18 mouse cellular contexts compared by ENCODE assay signal in genomic region chr14:9227670-9228069, GRCm38 (mm10).
DNase-seq lines count a peak whose midpoint lies in the region; ATAC-seq and TF ChIP-seq lines count a peak whose summit lies in the region.
"Had no signal": no experiment of that assay in that cellular context is flagged by ENCODE, and none has a peak within 500 bp of the region (broad histone marks: within the 10 kb centered on the region; RNA-seq: fewer than 3 reads in every experiment).

No protein-coding gene starts in this region.

- DNase-seq in cerebellum, postnatal 14 days, result peak; percentile 53 to 60
- DNase-seq in cerebellum, adult 11 months, result no peak
- DNase-seq in hindbrain, postnatal 0 days (ENCODE audit: low spot score), result peak; percentile 47
- DNase-seq in midbrain, postnatal 0 days (ENCODE audit: low spot score), result peak; percentile 35
- DNase-seq in midbrain, embryonic 10.5 days (ENCODE audit: low spot score), result no peak
- DNase-seq in urinary bladder, postnatal 4 days (ENCODE audit: low spot score in 2 of 2), result no peak
- DNase-seq: adrenal gland, postnatal 10 days; cerebellum, adult 2 months; cerebellum, postnatal 36 days; gastrocnemius, postnatal 10 days; heart, adult 18-20 months; heart, postnatal 10 days; heart, postnatal 4 days had no signal

- H3K27ac ChIP-seq in hindbrain, postnatal 0 days, result no peak overlapping the region
- H3K27ac ChIP-seq in hindbrain, embryonic 12.5 days, result no peak overlapping the region
- H3K27ac ChIP-seq in midbrain, postnatal 0 days (ENCODE audit: low read depth, low read length), result no peak overlapping the region
- no peak overlapping the region for H3K27ac ChIP-seq in midbrain, embryonic 10.5 days (replicated peaks)
- H3K27ac ChIP-seq: embryonic facial prominence, embryonic 13.5 days; heart, embryonic 10.5 days; hindbrain, embryonic 13.5 days; intestine, embryonic 15.5 days had no signal

- 69% methylated on average over 6 of the region's 6 CpGs for WGBS in hindbrain, postnatal 0 days
- 78% methylated on average over 6 of the region's 6 CpGs for WGBS in hindbrain, embryonic 12.5 days
- WGBS in midbrain, postnatal 0 days, result 88% methylated on average over 6 of the region's 6 CpGs
- 93% methylated on average over 6 of the region's 6 CpGs for WGBS in midbrain, embryonic 10.5 days

- no peaks in the 10 kb centered on the region for H3K4me1 ChIP-seq in hindbrain, postnatal 0 days (ENCODE audit: insufficient read depth, low read length)
- H3K4me1 ChIP-seq in hindbrain, embryonic 12.5 days, result no peaks in the 10 kb centered on the region
- H3K4me1 ChIP-seq in midbrain, postnatal 0 days (ENCODE audit: insufficient read depth, low read length), result no peaks in the 10 kb centered on the region
- no peaks in the 10 kb centered on the region for H3K4me1 ChIP-seq in midbrain, embryonic 10.5 days
- H3K4me1 ChIP-seq: embryonic facial prominence, embryonic 13.5 days; heart, embryonic 10.5 days; hindbrain, embryonic 13.5 days; intestine, embryonic 15.5 days had no signal

- no peak overlapping the region for H3K4me3 ChIP-seq in hindbrain, postnatal 0 days (ENCODE audit: low read length)
- H3K4me3 ChIP-seq in hindbrain, embryonic 12.5 days, result no peak overlapping the region
- H3K4me3 ChIP-seq in midbrain, postnatal 0 days (ENCODE audit: low read depth, low read length), result no peak overlapping the region
- no peak overlapping the region for H3K4me3 ChIP-seq in midbrain, embryonic 10.5 days
- H3K4me3 ChIP-seq: embryonic facial prominence, embryonic 13.5 days; heart, embryonic 10.5 days; hindbrain, embryonic 13.5 days; intestine, embryonic 15.5 days had no signal

- H3K4me2 ChIP-seq in hindbrain, postnatal 0 days (ENCODE audit: low read depth, low read length), result no peak overlapping the region
- no peak overlapping the region for H3K4me2 ChIP-seq in hindbrain, embryonic 12.5 days (replicated peaks)
- H3K4me2 ChIP-seq in midbrain, postnatal 0 days (ENCODE audit: low read depth, low read length, poor library complexity, severe bottlenecking), result no peak overlapping the region
- H3K4me2 ChIP-seq: embryonic facial prominence, embryonic 13.5 days; hindbrain, embryonic 13.5 days; intestine, embryonic 15.5 days had no signal

- no peak; the same call in 1 of the 2 replicates for ATAC-seq in hindbrain, postnatal 0 days
- no peak for ATAC-seq in hindbrain, embryonic 12.5 days (ENCODE audit: low FRiP score)
- ATAC-seq in midbrain, postnatal 0 days (ENCODE audit: low FRiP score), result no peak
- ATAC-seq: intestine, embryonic 15.5 days had no signal

- H3K9me3 ChIP-seq in hindbrain, postnatal 0 days (ENCODE audit: low read length), result no peaks in the 10 kb centered on the region
- H3K9me3 ChIP-seq in hindbrain, embryonic 12.5 days (replicated peaks), result no peaks in the 10 kb centered on the region
- no peaks in the 10 kb centered on the region for H3K9me3 ChIP-seq in midbrain, postnatal 0 days (ENCODE audit: low read length)
- H3K9me3 ChIP-seq in midbrain, embryonic 10.5 days (replicated peaks), result no peaks in the 10 kb centered on the region
- H3K9me3 ChIP-seq: embryonic facial prominence, embryonic 13.5 days; heart, embryonic 10.5 days; hindbrain, embryonic 13.5 days; intestine, embryonic 15.5 days had no signal

- H3K27me3 ChIP-seq in hindbrain, postnatal 0 days (ENCODE audit: insufficient read depth, low read length), result no peaks in the 10 kb centered on the region
- H3K27me3 ChIP-seq in hindbrain, embryonic 12.5 days, result no peaks in the 10 kb centered on the region
- H3K27me3 ChIP-seq in midbrain, postnatal 0 days (ENCODE audit: insufficient read depth, low read length), result no peaks in the 10 kb centered on the region
- H3K27me3 ChIP-seq in midbrain, embryonic 10.5 days (ENCODE audit: low read depth, poor library complexity, severe bottlenecking), result no peaks in the 10 kb centered on the region
- H3K27me3 ChIP-seq: embryonic facial prominence, embryonic 13.5 days; hindbrain, embryonic 13.5 days; intestine, embryonic 15.5 days had no signal

- no peak overlapping the region for H3K9ac ChIP-seq in hindbrain, postnatal 0 days (replicated peaks; ENCODE audit: low read length)
- no peak overlapping the region for H3K9ac ChIP-seq in hindbrain, embryonic 12.5 days
- no peak overlapping the region for H3K9ac ChIP-seq in midbrain, postnatal 0 days (replicated peaks; ENCODE audit: low read length, poor library complexity, severe bottlenecking)
- H3K9ac ChIP-seq: embryonic facial prominence, embryonic 13.5 days; hindbrain, embryonic 13.5 days; intestine, embryonic 15.5 days had no signal

- no peak for TF ChIP-seq CTCF in hindbrain, postnatal 0 days (IDR thresholded peaks at IDR 0.05; ENCODE audit: low read depth)
- no peak for TF ChIP-seq CTCF in midbrain, postnatal 0 days (IDR thresholded peaks at IDR 0.05)

- no peaks in the 10 kb centered on the region for H3K36me3 ChIP-seq in hindbrain, postnatal 0 days (ENCODE audit: insufficient read depth, low read length)
- H3K36me3 ChIP-seq in hindbrain, embryonic 12.5 days, result no peaks in the 10 kb centered on the region
- no peaks in the 10 kb centered on the region for H3K36me3 ChIP-seq in midbrain, postnatal 0 days (ENCODE audit: insufficient read depth, low read length)
- H3K36me3 ChIP-seq in midbrain, embryonic 10.5 days, result no peaks in the 10 kb centered on the region
- H3K36me3 ChIP-seq: embryonic facial prominence, embryonic 13.5 days; heart, embryonic 10.5 days; hindbrain, embryonic 13.5 days; intestine, embryonic 15.5 days had no signal

Comparison
In these comparisons a context has a peak if more than half of its experiments do, and no peak if none do; other contexts are left out.
1. DNase-seq: peak in cerebellum, postnatal 14 days (2 of 2), hindbrain, postnatal 0 days (single experiment) and midbrain, postnatal 0 days (single experiment); none in cerebellum, adult 11 months (single experiment), midbrain, embryonic 10.5 days (single experiment) and urinary bladder, postnatal 4 days (0 of 2).